Mouse (Mus musculus): ENCODE results near the gene Zfp385b.

GRCm38 (mm10) chr2:77393881-77394280, 425.6 kb downstream of the Zfp385b start:
- TF ChIP-seq GABPA (IDR thresholded peaks at IDR 0.05; ENCODE audit: insufficient replicate concordance, low read depth, low read length) (no peak), CTCF (conservative IDR thresholded peaks at IDR 0.05 in 1 of 2, IDR thresholded peaks at IDR 0.05 in 1 of 2; ENCODE audit: low read depth in 2 of 2, low read length in 2 of 2) (no peak), HCFC1 (IDR thresholded peaks at IDR 0.05; ENCODE audit: low read depth, low read length) (no peak)

Measured in CH12.LX (cell line).